Mouse (Mus musculus) embryonic fibroblast, embryonic 13.5 days (primary cell): ENCODE results near the gene Prf1. TPM values are rescaled to one million over a fixed set of nuclear protein-coding genes. Genes with fewer than 3 reads are reported as not detected.

Experiments
- H3K27ac ChIP-seq: 2 replicates; pipeline ENCODE4 v1.5.1; 2012; ENCODE audit warnings: low read length, control low read depth, inconsistent platforms; ENCODE audit not compliant: insufficient read depth
- H3K4me1 ChIP-seq: 2 replicates; pipeline ENCODE4 v1.6.1; 2011; ENCODE audit warnings: low read length; ENCODE audit not compliant: control insufficient read depth, insufficient read depth
- H3K4me3 ChIP-seq: 2 replicates; pipeline ENCODE4 v1.5.1; 2011; ENCODE audit warnings: mild to moderate bottlenecking, control low read depth, low read length; ENCODE audit not compliant: insufficient read depth
- CTCF ChIP-seq: IDR thresholded peaks from 2 replicates; pipeline ENCODE4 v1.5.1; 2011; ENCODE audit warnings: mild to moderate bottlenecking, control low read depth, low read length, moderate library complexity, borderline replicate concordance; ENCODE audit not compliant: insufficient read depth
- POLR2A ChIP-seq: IDR thresholded peaks from 2 replicates; pipeline ENCODE4 v1.6.1; 2011; ENCODE audit warnings: low read depth, mild to moderate bottlenecking, control low read depth, low read length, moderate library complexity
- polyA plus RNA-seq: library from polyadenylated mRNA; stranded (reverse); fragments of >200 nt; gene quantifications from 2 replicates; pipeline ENCODE4 v1.2.4, GENCODE M21; 2011; ENCODE audit warnings: low read depth; ENCODE audit not compliant: missing spikeins, insufficient read length

Prf1 gene
- polyA plus RNA-seq, 1 experiment: not detected

GRCm38 (mm10) chr10:61272089-61272626 is 25.5 kb upstream of the Prf1 start:
- peak overlapping the region; percentile 69 for H3K27ac ChIP-seq
- H3K4me1 ChIP-seq: peaks cover 4% of the 10 kb centered on the region
- H3K4me3 ChIP-seq: peak overlapping the region; percentile 55
- peak; percentile 54; the same call in 1 of the 2 replicates for TF ChIP-seq POLR2A
- TF ChIP-seq CTCF: no peak

- H3K4me1 ChIP-seq: peaks cover 4% of the 10 kb centered on the region
- H3K27ac ChIP-seq: peak overlapping the region; percentile 69
- no peak for TF ChIP-seq POLR2A
- no peak for TF ChIP-seq CTCF
- peak overlapping the region; percentile 55 for H3K4me3 ChIP-seq
Observed at GRCm38 (mm10) chr10:61272631-61273030, 25.0 kb upstream of the Prf1 start.

- TF ChIP-seq CTCF (no peak), POLR2A (peak; percentile 22)
- peak within 1 kb of the TSS; percentile 69 for H3K27ac ChIP-seq
- H3K4me1 ChIP-seq: peaks cover 6% of the 10 kb centered on the region
- peak within 1 kb of the TSS; percentile 55 for H3K4me3 ChIP-seq
Observed at GRCm38 (mm10) chr10:61273081-61273843, 24.4 kb upstream of the Prf1 start, which contains the start of gene Adamts14. Gene Adamts14, minus strand, starts transcription at chr10:61273438.

- Histone ChIP-seq H3K4me1 (peaks cover 10% of the 10 kb centered on the region), H3K4me3 (peak overlapping the region; percentile 11), H3K27ac (peak overlapping the region; percentile 16)
- TF ChIP-seq POLR2A: 0 out of 2 replicates have a peak, but pooled peaks have one; percentile 25
- TF ChIP-seq CTCF: no peak
Observed at GRCm38 (mm10) chr10:61273844-61274215, 23.8 kb upstream of the Prf1 start.

GRCm38 (mm10) chr10:61274532-61274931 is 23.1 kb upstream of the Prf1 start:
- Histone ChIP-seq H3K4me1 (peaks cover 10% of the 10 kb centered on the region), H3K27ac (no peak overlapping the region), H3K4me3 (no peak overlapping the region)
- TF ChIP-seq POLR2A (no peak), CTCF (no peak)

GRCm38 (mm10) chr10:61275669-61276110 is 21.9 kb upstream of the Prf1 start:
- no peak overlapping the region for H3K27ac ChIP-seq
- H3K4me3 ChIP-seq: no peak overlapping the region
- peaks cover 10% of the 10 kb centered on the region for H3K4me1 ChIP-seq
- TF ChIP-seq CTCF: peak; percentile 57; the same call in 1 of the 2 replicates
- TF ChIP-seq POLR2A: no peak

- TF ChIP-seq POLR2A (no peak), CTCF (no peak)
- Histone ChIP-seq H3K4me3 (no peak overlapping the region), H3K27ac (no peak overlapping the region), H3K4me1 (peaks cover 14% of the 10 kb centered on the region)
Observed at GRCm38 (mm10) chr10:61277051-61277450, 20.6 kb upstream of the Prf1 start.

GRCm38 (mm10) chr10:61277918-61278674 is 19.5 kb upstream of the Prf1 start:
- TF ChIP-seq POLR2A (peak; percentile 24; the same call in 1 of the 2 replicates), CTCF (no peak)
- peaks cover 14% of the 10 kb centered on the region for H3K4me1 ChIP-seq
- peak overlapping the region; percentile 58 for H3K27ac ChIP-seq
- H3K4me3 ChIP-seq: no peak overlapping the region

- Histone ChIP-seq H3K4me3 (no peak overlapping the region), H3K27ac (no peak overlapping the region), H3K4me1 (peaks cover 20% of the 10 kb centered on the region)
- no peak for TF ChIP-seq CTCF
- TF ChIP-seq POLR2A: no peak
Observed at GRCm38 (mm10) chr10:61281115-61281514, 16.5 kb upstream of the Prf1 start.
